Mouse (Mus musculus): Measurements from ENCODE around the gene Tgfa. TPM values are rescaled to one million over a fixed set of nuclear protein-coding genes. Genes with fewer than 3 reads are reported as not detected.

Gene Tgfa
- total RNA-seq, 2 experiments from 2014 or later, result 34.1 to 36.6 TPM

- no peak for DNase-seq (ENCODE audit: extremely low spot score in 1 of 2, low spot score in 1 of 2)
Measured at GRCm38 (mm10) chr6:86277620-86278019, 82.6 kb downstream of the Tgfa start.

- DNase-seq (ENCODE audit: extremely low spot score in 1 of 2, low spot score in 1 of 2), result no peak
Measured at GRCm38 (mm10) chr6:86281573-86282210, 86.7 kb downstream of the Tgfa start.

- DNase-seq (ENCODE audit: extremely low spot score in 1 of 2, low spot score in 1 of 2), result no peak
Measured at GRCm38 (mm10) chr6:86293301-86293700, 98.3 kb downstream of the Tgfa start.

GRCm38 (mm10) chr6:86295451-86295850, 100.4 kb downstream of the Tgfa start:
- DNase-seq (ENCODE audit: extremely low spot score in 1 of 2, low spot score in 1 of 2), result no peak

- no peak for DNase-seq (ENCODE audit: extremely low spot score in 1 of 2, low spot score in 1 of 2)
Measured at GRCm38 (mm10) chr6:86296126-86296525, 101.1 kb downstream of the Tgfa start.

- no peak for DNase-seq (ENCODE audit: extremely low spot score in 1 of 2, low spot score in 1 of 2)
Measured at GRCm38 (mm10) chr6:86296938-86297337, 101.9 kb downstream of the Tgfa start.

GRCm38 (mm10) chr6:86298961-86299360, 103.9 kb downstream of the Tgfa start:
- no peak for DNase-seq (ENCODE audit: extremely low spot score in 1 of 2, low spot score in 1 of 2)

- DNase-seq (ENCODE audit: extremely low spot score in 1 of 2, low spot score in 1 of 2), result no peak
Measured at GRCm38 (mm10) chr6:86299381-86299780, 104.4 kb downstream of the Tgfa start.

- DNase-seq (ENCODE audit: extremely low spot score in 1 of 2, low spot score in 1 of 2), result no peak
Measured at GRCm38 (mm10) chr6:86305680-86306079, 110.7 kb downstream of the Tgfa start.

GRCm38 (mm10) chr6:86314011-86314410, 119.0 kb downstream of the Tgfa start:
- no peak for DNase-seq (ENCODE audit: extremely low spot score in 1 of 2, low spot score in 1 of 2)

GRCm38 (mm10) chr6:86317066-86317465, 122.0 kb downstream of the Tgfa start:
- no peak for DNase-seq (ENCODE audit: extremely low spot score in 1 of 2, low spot score in 1 of 2)

GRCm38 (mm10) chr6:86318855-86319254, 123.8 kb downstream of the Tgfa start:
- no peak for DNase-seq (ENCODE audit: extremely low spot score in 1 of 2, low spot score in 1 of 2)

- DNase-seq (ENCODE audit: extremely low spot score in 1 of 2, low spot score in 1 of 2), result no peak
Measured at GRCm38 (mm10) chr6:86322031-86322563, 127.1 kb downstream of the Tgfa start.

GRCm38 (mm10) chr6:86322991-86323390, 128.0 kb downstream of the Tgfa start:
- no peak for DNase-seq (ENCODE audit: extremely low spot score in 1 of 2, low spot score in 1 of 2)

- DNase-seq (ENCODE audit: extremely low spot score in 1 of 2, low spot score in 1 of 2), result no peak
Measured at GRCm38 (mm10) chr6:86324400-86324799, 129.4 kb downstream of the Tgfa start.

Other genes with a start within 250 kb of the Tgfa start
- gene Dusp11, start 233.6 kb upstream of the Tgfa start, total RNA-seq (2021), result 10 to 100 TPM; 56.0 to 94.4 TPM
- not detected for gene Figla, start 179.1 kb upstream of the Tgfa start, total RNA-seq (2021)
- 100 to 1,000 TPM; 279 to 295 TPM for gene Add2, start 166.5 kb upstream of the Tgfa start, total RNA-seq (2021)
- 10 to 100 TPM; 32.8 TPM for gene Fam136a, start 170.4 kb downstream of the Tgfa start, total RNA-seq (2021)
- gene Snrpg, start 176.1 kb downstream of the Tgfa start, total RNA-seq (2021), result 10 to 100 TPM; 77.8 to 78.4 TPM
- gene Pcyox1, start 201.9 kb downstream of the Tgfa start, total RNA-seq (2021), result 100 to 1,000 TPM in 1 of 2 experiments, 10 to 100 TPM in 1; 96.7 to 126 TPM
- gene Tia1, start 209.0 kb downstream of the Tgfa start, total RNA-seq (2021), result 100 to 1,000 TPM; 114 to 168 TPM
- 1 to 10 TPM in 1 of 2 experiments, under 1 TPM in 1; 0.92 to 3.0 TPM for gene Gm44790, start 231.4 kb downstream of the Tgfa start, total RNA-seq (2021)
- 10 to 100 TPM; 16.1 to 17.4 TPM for gene C87436, start 243.2 kb downstream of the Tgfa start, total RNA-seq (2021)